Mouse (Mus musculus): ENCODE measurements at regions not wholly inside any gene's neighbourhood (a gene's known extent, or its start where the extent isn't known, plus 50 kb on each side); places are given as distances from the start of the nearest gene placed in this dataset.

DNA sequence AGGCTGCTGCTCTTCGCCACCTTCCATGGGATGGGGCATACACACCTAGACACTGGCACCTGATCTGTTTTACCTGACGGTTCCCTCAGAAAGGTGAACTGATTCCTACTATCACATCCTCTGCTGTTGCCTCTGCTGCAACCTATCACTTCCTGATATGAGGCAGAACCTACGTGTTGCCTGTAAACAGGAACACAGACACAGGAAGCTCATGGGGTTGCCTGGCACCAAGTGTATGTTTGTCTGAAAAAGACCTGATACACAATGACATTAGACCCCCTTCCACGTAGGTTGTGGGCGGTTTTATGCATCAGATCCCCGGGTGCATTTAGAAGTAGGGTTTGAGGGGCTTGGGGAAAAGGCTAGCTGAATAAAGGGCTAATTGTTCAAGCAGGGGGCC is 190.0 kb upstream of the Eef2kmt start:
- no peak for DNase-seq

DNA sequence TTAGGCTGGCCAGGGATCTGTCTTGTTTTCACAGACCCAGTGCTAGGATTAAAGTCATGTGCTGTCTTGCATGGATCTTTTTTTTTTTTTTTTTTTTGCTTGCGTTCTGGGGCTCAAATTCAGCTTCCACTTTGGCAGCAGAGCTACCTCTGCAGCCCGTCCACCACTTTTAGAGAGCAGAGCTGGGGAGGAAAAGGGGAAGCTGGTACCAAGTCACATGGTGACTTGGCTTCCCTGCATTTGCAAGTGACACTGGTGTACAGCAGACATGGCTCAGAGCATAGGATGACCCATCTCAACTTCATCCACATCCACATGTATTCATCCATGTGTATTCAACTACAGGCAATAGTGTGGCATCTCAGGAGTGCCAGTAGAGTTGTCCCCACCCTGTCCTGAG is 189.0 kb upstream of the Eef2kmt start:
- no peak for DNase-seq

DNA sequence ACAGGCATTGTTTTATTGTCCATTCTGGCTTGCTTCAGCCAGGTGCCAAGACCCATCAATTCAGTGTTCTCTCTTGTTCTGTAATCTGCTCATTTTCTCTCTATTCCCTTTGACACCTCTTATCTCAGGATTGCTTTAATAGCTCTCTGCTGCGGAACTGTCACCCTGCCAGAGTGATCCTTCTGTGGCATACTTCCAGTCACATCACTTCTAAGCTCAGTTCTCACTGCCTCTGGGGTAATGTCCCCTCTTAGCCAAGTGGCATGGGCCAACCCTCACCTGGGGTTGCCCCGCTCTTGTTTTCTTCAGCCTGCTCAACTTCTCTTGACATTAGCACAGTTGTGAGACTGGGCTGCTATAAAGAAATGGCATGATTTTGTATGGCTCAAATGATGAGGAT is 183.9 kb upstream of the Eef2kmt start:
- DNase-seq: no peak

DNA sequence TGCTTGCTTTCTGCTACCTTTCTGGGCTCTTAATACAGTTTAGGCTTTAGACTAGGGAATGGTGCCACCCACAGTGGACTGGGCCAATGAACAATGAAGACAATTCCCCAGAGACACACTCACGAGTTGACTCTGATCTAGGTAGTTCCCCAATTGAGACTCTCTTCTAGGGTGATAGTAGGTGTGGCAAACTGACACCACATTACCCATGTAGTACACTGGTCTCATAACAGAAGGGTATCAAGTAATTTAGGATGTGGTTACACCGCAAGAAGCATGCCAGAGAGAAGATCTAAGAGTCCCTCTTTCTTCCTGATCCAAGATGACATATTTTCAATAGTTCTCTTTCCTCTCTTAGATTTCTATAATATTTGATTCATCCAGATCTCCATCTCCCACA is 182.6 kb upstream of the Eef2kmt start:
- no peak for DNase-seq

DNA sequence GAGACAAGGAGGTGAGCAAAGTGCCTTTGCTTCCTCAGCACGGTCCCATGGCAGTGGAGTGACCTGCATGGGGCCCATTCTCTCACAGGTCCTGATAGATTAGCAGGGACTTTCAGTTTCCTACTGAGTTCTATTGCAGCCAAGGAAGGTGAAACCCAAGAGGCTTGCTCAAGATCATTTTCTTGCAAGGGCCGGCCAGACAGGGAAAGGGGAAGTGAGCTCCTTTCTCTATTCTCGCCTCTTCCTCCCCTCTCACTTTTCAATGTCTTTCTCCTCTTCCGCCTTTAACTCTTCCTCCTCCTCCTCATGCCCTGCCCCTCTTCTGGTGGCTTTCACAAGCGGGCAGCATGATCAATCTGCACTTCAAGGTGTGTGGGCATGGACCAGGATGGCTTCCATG is 175.9 kb upstream of the Eef2kmt start:
- no peak for DNase-seq

DNA sequence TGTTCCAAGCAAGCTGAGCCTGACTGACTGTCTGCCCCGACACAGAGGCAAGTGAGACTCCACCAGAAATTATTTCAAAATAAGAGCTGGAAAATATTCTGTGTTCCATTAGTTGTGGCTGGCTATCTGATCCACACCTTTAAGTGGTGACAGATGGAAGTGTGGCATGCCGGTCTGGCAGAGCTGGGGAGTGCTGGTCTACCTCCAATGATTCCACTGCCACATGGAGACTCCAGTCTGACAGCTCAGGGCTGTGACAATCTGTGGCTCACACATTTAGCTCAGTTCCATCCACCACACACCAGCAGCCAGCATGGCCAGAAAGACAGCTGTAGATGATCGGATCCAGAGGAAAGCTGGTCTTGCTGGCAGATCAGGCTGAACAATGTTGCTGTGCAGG is 175.3 kb upstream of the Eef2kmt start:
- peak; percentile 26 for DNase-seq

DNA sequence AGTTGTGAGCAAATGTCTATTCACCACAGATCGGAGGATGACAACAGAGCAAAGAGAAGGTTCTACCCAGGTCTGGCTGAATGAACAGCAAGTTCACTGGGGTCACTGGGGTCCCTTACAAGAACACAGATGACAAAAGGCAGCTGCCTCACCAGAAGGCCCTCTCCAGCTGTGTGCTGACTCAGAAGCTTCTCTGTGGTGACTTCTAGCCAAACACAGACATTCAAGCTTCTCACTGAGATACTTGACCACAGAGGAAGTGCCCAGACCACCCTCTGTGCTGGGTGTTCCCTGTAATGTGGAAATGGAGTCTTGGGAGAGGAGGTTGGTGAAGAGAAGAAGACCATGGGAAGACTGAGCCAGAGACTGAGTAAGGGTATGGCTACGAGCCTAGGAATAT is 173.7 kb upstream of the Eef2kmt start:
- no peak for DNase-seq

DNA sequence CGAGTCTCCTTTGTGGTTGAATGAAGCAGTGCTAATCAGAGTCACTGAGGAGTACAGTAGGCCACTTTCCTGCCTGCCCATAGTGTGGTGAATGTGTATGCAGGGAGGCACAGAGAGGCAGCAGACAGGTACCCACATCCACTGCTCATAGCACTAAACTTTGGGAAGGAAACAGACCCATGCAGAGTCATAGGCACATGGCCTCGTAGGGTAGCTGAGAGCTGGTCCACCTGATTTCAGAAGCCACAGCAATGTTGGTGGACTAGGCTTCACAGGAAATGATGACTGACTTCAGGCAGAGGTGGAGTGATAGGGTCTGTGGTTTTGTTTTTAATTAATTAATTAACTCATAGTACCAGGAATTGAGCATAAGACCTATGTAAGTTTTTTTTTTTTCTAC is 170.1 kb upstream of the Eef2kmt start:
- DNase-seq: no peak

DNA sequence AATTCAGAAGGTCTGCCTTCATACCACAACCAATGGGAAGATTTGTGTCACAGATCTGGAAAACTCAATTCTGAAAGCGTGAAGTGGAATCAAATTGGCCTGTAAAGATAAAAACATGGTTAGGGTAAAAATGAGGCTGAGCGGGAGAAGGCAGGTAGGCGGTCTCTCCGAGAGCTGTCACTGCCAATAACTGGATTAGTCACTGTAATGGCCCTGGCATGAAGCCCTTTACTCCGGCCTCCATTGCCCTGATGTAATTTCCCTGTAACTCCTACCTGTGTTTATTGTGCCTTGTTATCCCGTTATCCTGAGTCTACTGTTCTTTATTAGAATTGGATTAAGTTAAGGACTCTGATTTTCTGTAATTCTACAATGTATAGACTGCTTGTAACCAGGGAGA is 166.3 kb upstream of the Eef2kmt start:
- DNase-seq: no peak

DNA sequence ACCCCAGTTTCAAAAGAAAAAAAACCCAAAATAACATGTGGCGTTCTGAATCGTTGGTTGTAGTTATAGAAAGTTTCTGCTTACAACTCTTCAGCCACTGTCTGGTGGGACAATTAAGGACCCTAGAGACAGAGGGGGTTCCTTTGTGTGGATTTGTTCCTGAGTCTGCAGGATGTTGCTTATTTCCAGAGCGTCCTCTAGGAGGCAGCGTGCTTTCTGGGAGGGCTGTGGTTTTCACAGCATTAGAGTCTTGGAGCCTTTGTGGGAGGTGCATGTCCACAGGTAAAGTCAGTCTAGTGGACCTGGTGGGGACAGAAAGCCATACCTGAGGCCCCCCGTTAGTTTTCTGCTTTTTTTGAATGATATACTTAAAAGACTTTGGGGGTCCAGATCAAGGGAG is 165.8 kb upstream of the Eef2kmt start:
- no peak for DNase-seq

DNA sequence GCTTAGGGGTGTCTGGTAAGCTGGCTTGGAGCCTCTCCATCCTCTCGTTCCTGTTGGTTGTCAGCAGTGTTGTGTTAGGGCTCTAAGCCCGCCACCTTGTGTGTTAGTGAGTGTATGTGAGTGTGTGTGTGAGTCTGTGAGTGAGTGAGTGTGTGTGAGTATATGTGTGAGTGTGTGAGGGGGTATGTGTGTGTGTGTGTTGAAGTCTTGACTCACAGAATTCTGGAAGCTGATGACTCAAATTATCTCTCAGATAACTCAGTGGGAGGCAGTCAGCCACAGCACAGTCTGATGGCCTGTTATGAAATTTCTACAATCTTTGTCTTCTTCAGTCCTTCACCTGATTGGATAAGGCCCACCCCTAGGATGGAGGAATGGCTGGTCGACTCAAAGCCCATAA is 163.7 kb upstream of the Eef2kmt start:
- no peak for DNase-seq

DNA sequence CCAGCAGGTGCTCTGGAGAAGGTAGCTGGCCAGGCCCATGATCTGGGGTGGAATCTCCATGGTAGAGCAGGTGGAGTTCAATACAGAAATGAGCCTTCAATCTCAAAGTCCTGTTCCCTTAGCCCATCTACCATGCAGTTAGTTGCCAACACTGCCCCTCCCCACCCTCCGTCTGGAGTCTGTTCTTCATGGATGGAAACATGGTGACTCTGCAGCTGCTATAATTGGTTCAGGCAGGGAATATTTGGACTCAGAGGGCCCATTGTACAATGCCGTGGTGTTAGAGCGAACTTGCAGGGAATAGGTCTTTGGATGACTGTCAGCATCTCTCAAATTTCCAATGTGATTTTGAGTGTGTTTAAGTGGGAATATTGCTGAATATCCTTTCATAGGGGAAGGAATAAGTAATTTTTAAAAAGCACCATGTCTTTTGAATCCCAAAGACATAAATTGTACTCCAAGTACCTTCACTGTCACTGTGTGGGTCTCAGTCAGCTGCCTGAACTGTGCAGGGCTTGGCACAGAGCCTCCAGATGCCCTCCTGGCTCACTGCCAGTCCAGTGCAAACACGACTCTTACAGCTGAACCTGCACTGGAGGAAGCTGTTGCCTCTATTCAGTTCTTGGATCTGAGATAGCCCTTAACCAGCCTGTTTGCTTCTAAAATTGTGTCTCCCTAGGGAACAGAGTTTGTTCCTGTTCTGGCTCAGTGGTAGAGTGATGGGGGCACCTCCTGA is 162.8 kb upstream of the Eef2kmt start:
- DNase-seq: peak; percentile 45

DNA sequence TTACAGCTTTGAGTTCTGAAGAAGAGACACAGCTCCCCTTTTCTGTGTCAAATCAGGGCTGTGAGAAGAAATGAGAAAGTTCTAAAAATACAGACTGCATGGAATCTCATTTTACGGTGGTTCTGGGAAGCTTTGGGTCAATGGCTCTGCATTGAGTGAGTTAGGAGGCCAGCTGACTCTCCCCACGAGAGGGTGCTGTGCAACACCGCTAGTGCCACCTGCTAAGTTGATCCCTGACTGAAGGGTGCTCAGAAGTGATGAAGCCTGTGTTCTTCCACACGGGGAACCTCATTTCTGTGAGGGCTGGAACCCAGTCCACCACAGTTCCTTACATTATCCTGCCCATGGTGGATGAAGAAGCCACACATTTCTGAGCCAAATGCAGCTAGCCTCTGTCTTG is 159.5 kb upstream of the Eef2kmt start:
- DNase-seq: no peak

DNA sequence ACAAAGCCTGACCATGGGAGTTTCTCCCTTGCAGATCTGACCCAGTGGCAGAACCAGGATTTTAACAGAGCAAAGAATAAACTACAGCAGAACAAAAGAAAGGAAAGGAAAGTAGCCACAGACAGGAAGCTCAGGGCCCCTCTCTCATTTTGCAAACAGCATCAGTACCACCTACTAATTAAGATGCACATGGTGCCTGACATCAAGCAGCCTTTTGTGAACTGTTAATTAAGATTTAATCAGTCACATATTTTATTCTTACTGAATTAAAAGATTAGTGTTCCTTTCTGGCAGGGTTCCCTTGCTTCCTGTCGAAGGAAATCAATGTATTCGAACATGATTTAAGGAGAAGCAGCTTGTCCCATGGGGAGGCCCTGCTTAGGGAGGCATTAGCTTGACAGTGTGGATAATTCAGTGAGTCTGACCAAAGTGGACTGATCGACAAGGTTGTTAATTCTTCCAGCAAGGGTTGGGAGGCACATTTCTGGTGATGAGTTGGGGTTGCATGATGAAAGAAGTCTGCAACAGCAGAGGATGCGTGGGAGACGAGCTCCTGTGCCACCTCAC is 156.1 kb upstream of the Eef2kmt start:
- DNase-seq: no peak

DNA sequence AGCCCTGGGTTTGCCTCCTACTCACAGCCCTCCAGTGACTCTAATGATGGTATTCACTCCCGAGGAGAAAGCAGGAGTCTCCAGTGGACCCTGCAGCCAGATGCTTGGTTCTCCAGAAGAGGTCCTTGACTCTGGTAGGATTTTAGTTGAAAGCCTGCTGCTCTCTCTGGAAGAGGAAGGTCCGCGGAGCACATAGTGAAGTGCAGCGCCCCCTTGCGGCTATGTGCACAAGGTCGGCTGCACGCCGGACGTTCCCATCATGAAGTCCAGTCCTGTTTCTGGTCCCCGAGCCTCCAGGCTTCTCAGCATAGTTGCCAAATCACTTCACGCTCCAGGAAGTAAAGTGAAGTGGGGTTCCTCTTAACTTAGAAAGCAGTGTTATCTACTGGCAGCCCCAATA is 150.9 kb upstream of the Eef2kmt start:
- peak; percentile 75 for DNase-seq

DNA sequence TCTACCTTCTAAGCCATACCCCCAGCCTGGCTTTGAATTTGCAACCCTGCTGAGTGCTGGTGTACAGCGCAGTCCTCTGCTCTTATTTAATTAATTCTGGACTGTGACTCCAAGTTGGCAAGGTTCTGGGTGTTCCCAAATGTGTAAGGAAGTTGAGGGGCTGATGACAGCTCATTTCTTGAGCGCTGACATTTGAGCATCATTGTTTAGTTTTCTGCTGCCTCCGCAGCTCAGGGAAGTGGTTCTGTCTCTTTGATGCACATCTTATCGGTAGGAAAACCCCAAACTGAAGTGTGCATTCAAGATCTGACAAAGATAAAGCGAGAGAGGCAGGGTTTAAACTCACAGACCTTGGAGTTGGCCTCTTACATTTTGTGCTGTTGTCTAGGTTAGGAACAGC is 137.6 kb upstream of the Eef2kmt start:
- DNase-seq: no peak

DNA sequence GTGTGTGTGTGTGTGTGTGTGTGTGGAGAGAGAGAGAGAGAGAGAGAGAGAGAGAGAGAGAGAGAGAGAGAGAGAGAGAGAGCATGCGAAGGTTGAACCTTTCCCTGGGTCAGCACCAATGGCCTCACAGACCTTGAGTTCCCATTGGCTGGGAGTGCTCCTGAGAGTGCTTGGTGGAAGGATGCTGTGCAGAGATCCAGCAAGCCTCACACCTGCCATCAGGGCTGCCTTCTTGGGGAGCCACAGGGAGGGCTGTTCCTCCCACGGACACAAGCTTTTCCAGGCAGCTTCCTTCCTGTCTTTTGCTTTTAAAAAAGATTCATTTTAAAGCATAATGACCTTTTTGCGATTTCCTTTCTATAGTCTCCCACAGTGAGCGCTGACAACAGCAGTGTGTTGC is 127.1 kb upstream of the Eef2kmt start:
- DNase-seq: peak; percentile 24

DNA sequence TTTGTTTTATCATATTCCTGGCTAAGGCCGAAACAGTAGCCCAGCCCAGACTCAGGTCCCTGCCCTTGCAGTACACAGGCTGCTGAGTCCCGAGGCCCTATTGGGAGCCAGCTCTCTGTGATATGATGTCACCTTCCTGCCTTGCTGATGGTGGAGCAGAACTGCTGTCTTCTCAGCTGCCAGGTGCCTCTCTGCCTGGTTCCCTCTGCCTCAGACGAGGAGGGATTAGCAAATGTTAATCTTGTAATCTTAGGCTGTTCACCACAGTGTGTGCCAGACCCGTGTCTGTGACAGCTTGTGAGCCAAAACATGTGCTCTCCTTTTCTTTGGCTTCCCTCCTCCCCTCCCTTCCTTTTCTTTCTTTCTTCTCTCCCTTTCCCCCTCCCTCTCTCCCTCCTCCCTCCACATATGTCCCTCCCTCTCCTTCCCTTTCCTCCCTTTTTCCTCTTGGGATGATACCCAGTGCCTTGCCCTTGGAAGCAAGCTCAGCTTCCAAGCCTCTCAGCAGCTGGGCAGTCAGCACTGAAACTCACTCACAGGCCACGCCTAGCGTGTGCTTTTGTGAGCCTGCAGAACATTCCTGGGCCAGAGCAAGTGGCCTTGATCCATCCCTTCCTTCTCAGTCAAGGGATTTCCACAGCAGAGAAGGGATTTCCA is 126.6 kb upstream of the Eef2kmt start:
- DNase-seq: peak; percentile 19

DNA sequence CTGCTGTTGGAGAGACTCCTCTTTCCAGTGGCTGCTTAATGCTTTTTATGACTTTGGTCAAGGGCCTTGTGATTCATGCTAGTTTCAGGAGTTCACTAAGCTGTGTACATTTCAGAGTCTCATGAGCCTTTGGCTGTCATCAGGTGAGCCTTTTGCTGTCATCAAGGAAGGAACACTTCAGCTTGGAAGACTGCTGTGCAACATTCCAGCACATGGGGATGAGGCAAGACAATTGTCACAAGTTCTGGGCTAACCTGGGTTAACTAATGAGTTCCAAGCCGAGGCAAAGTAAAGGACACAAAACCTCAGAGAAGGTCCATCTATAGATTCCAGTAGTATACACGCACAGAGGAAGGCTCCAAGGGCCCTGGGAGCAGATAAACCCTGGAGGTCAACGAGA is 124.8 kb upstream of the Eef2kmt start:
- DNase-seq: no peak

DNA sequence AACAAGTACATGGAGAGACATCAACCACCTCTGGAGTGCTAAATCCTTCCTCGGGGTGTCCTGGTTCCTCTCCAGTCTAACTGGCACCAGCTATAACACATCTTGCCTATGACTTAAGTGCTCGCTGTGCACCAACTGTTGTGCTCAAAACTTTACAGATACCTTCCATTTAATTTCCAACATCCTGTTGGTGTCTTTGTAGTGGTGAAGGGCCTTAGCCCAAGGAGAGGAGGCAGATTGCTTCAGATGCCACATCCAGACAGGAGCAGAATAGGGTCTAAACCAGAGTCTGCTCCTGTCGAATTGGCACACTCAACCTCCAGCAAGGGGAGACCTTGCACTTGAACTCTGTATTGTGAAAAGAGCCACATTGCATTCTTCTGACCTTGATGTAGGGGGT is 121.2 kb upstream of the Eef2kmt start:
- DNase-seq: no peak

DNA sequence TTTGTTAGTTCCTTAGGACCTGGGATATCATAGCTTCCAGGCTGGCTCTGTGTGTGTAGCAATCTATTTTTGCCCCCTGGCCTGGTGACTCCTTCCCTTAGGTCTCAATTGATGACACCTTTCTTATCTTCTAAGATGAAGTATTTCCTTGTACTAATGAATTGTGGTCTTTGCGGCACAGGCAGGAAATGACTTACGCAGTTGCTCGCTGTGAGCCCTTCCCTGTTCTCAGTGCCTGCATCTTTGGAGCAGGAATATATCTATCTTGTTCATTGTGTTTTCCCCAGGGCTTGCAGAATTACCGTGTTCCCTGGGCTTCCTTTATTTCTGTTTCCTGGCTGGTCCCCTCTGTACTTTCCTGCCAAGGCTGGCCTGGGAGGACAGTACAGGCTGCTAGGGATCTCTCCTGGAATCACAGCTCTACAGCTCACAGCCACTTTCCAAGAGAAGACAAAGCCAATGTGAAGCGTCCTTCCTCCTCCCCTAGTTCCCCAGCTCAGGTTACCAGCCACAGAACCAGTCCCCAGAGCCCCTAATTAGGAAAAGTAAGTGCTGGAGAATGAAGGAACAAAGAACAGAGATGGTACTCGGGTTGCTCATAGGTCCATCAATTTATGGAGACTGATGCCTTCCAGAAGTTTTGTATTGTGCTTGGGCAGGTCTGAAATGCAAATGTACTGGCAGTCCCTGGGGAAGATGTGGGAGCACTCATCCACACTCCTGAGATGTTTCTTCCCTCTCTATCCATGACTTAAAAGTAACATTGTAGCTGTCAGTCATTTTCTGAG is 119.2 kb upstream of the Eef2kmt start:
- no peak for DNase-seq

DNA sequence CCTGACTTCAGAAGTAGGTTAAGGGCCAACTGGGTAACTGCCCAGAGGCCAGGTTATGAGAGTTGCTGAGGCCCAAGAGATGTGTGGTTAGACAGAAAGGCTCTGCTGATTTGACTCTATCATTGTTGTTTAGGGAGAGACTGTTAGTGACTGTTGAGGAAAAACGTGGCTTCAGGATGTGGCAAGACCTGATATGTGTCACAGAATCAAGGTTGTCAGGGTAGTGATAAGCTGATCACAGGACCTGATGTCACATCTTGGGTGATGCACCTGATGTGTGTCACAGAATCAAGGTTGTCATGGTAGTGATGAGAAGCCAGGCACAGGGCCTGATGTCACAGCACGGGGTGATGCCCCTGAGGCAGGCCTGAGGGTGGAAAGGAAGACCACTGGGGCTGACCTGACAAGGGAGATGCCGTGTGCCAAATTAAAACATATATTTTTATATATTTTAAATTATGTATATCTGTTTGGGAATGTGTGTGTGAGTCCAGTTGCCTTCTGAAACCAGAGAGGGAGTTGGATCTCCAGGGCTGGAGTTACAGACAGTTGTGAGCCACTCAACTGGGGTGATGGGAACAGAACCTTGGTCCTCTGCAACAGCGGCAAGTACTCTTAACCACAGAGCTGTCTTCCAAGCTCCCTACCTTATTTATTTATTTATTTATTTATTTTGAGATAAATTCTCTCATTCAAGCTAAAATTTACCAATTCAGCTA is 115.6 kb upstream of the Eef2kmt start:
- no peak for DNase-seq

DNA sequence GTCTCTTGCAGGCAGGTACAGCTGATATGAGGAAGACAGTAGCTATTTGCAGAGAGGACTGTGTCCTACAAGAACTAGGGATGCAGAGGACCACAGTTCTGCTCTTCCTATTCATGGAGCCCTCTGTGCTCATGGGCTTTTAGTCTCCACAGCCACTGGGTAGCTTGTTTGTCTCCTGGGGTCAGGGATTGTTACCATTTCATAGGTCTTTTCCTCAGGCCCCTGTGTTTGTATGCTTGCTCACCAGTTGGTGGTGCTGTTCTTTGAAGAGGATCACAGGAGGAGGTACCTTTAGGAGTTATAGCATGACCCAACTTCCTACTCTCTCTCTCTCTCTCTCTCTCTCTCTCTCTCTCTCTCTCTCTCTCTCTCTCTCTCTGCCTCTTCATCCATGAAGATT is 114.7 kb upstream of the Eef2kmt start:
- no peak for DNase-seq

All from right cerebral cortex, postnatal 14 days (tissue).